Mouse (Mus musculus) lung, embryonic 16.5 days (tissue): ENCODE results near the gene Mrnip. TPM values are rescaled to one million over a fixed set of nuclear protein-coding genes. Genes with fewer than 3 reads are reported as not detected.

Experiments used
- ATAC-seq: fragments of 200-750 bp; cut with Nextera tagmentation; 2 replicates; pipeline ENCODE4 v1.8.0; 2017; ENCODE audit warnings: low read depth, mild to moderate bottlenecking, moderate library complexity
- H3K27ac ChIP-seq: fragments of 300-500 bp; sonication (generic); 2 replicates; pipeline ENCODE4 v1.5.1; 2014; ENCODE audit warnings: mild to moderate bottlenecking, control low read depth, low read length
- H3K27me3 ChIP-seq: fragments of 300-500 bp; sonication (generic); 2 replicates; pipeline ENCODE4 v1.6.1; 2014; ENCODE audit warnings: low read depth, low read length, mixed read lengths; ENCODE audit not compliant: control insufficient read depth, insufficient read depth
- H3K36me3 ChIP-seq: fragments of 300-500 bp; sonication (generic); 2 replicates; pipeline ENCODE4 v1.6.1; 2014; ENCODE audit warnings: low read length; ENCODE audit not compliant: control insufficient read depth, insufficient read depth
- H3K4me1 ChIP-seq: fragments of 300-500 bp; sonication (generic); replicated peaks from 2 replicates; pipeline ENCODE4 v1.6.1; 2014; ENCODE audit warnings: low read length, mixed read lengths; ENCODE audit not compliant: control insufficient read depth, insufficient read depth
- H3K4me2 ChIP-seq: fragments of 300-500 bp; sonication (generic); 2 replicates; pipeline ENCODE4 v1.6.1; 2014; ENCODE audit warnings: low read depth, low read length, control low read depth
- H3K4me3 ChIP-seq: fragments of 300-500 bp; sonication (generic); 2 replicates; pipeline ENCODE4 v1.5.1; 2014; ENCODE audit warnings: mild to moderate bottlenecking, low read length, control low read depth
- H3K9ac ChIP-seq: fragments of 300-500 bp; sonication (generic); 2 replicates; pipeline ENCODE4 v1.6.1; 2014; ENCODE audit warnings: low read length, control low read depth
- H3K9me3 ChIP-seq: fragments of 300-500 bp; sonication (generic); 2 replicates; pipeline ENCODE4 v1.6.1; 2016; ENCODE audit warnings: low read length; ENCODE audit not compliant: control insufficient read depth
- WGBS: fragments of 180-500 bp; shearing (Covaris S2); extraction: QIAGEN DNeasy Blood & Tissue Kit; methylation state at CpG from one replicate; pipeline ENCODE4 v1.1.7; 2014; 5-methylcytosine and 5-hydroxymethylcytosine counted together
- polyA plus RNA-seq: library from polyadenylated mRNA; unstranded; fragments of >200 nt; fragmentation: Nextera tagmentation; extraction: Ambion mirVana; gene quantifications from 2 replicates; pipeline ENCODE4 v1.2.1, GENCODE M21; 2015

Gene Mrnip
- polyA plus RNA-seq, 1 experiment from 2014 or later, result 19.5 TPM

DNA sequence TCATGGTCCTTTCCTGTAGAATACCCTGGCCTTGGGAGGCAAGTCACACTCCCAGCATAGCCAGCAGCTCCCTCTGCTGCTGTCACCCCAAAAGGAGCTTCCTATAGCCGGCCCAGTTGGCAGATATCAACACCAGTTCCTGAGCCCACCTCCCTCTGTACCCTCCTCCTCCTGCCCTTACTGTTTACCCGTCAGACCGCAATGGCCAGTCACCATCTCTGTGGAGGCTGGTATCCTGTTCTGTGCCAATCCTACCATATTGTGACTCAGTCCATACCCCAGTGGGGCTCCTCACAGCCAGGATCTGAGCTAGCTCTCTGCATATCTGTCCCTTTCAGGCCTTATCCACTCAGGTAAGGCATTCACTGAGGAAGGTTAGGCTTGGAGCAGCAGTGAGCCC lies 28.7 kb upstream of the Mrnip start:
- Histone ChIP-seq H3K4me3 (no peak overlapping the region), H3K4me2 (no peak overlapping the region), H3K27me3 (no peaks in the 10 kb centered on the region), H3K4me1 (no peaks in the 10 kb centered on the region), H3K9me3 (no peaks in the 10 kb centered on the region), H3K27ac (no peak overlapping the region), H3K36me3 (peaks cover 48% of the 10 kb centered on the region), H3K9ac (no peak overlapping the region)
- 87% methylated on average over 3 of the region's 3 CpGs for WGBS
- no peak for ATAC-seq

DNA sequence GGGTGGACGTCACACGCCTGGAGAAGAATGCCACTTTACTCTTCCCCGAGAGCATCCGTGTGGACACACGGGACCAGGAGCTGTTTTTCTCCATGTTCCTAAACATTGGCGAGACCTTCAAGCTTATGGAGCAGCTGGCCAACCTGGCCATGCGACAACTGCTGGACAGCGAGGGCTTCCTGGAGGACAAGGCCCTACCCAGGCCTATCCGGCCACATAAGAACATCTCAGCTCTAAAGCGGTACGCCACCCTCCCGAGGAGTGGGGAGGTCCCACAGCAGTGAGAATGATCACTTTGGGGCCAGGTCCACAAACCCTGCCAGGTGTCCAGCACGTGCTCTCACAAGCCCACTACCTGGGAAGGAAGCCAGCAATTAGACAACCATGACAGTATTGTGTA lies 28.1 kb upstream of the Mrnip start:
- H3K27ac ChIP-seq, result no peak overlapping the region
- no peaks in the 10 kb centered on the region for H3K9me3 ChIP-seq
- 93% methylated on average over 13 of the region's 13 CpGs for WGBS
- H3K36me3 ChIP-seq, result peaks cover 47% of the 10 kb centered on the region
- H3K9ac ChIP-seq, result no peak overlapping the region
- no peak overlapping the region for H3K4me3 ChIP-seq
- H3K4me1 ChIP-seq, result no peaks in the 10 kb centered on the region
- ATAC-seq, result no peak
- H3K27me3 ChIP-seq, result no peaks in the 10 kb centered on the region
- no peak overlapping the region for H3K4me2 ChIP-seq

DNA sequence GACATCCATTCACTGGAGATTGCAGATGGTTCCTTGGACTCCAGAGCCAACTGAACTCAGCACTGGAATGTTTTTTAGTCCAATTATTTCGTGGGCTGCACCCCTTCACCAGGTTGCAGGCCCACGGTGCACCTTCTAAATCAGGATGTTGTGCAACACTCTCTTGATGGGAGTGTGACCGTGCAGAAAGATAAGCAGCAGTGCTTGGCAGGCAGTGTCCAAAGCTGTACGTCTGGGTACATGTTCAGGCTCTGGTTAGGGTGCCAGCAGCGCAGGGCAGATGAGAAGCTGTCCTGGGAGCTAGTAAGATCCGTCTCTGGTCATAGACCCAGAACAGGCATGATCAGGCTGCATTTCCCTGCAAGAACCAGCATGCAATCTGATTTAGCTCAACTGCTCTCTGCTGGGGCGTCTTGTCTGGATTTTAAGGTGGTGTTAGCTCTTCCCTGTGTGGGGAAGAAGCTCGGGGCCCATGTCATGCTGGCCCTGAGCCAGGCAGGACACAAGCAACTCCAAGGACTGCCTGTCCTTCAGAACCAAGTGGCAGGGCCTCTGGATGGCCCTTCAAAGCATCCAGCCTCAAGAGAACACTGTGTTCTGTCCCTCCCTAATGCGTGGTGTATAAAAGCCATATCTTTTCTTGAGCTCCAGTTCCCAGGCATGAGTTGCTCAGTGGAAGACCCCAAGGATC lies 26.8 kb upstream of the Mrnip start:
- no peaks in the 10 kb centered on the region for H3K27me3 ChIP-seq
- WGBS, result 62% methylated on average over 9 of the region's 9 CpGs
- H3K36me3 ChIP-seq, result peaks cover 42% of the 10 kb centered on the region
- H3K9ac ChIP-seq, result no peak overlapping the region
- H3K4me1 ChIP-seq, result no peaks in the 10 kb centered on the region
- no peaks in the 10 kb centered on the region for H3K9me3 ChIP-seq
- no peak overlapping the region for H3K27ac ChIP-seq
- H3K4me3 ChIP-seq, result no peak overlapping the region
- H3K4me2 ChIP-seq, result no peak overlapping the region
- no peak for ATAC-seq

DNA sequence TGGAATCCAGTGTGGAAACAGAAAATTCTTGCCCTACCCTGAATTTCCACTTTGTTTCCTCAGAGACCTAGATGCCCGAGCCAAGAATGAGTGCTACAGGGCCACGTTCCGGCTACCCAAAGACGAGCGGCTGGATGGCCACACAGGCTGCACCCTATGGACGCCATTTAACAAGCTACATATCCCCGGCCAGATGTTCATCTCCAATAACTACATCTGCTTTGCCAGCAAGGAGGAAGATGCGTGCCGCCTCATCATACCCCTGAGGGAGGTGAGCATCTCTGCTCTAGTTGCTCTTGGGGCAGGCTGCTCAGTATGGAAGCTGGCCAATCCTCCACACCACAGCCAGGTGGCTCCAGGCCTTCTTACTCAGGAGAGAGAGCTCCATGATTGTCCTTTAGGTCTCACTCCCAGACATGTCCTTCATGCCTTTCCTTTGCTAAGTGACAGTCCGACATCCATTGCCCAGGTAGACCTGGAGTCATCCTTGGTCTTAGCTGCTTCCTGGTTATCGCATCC lies 26.2 kb upstream of the Mrnip start:
- WGBS, result 95% methylated on average over 11 of the region's 11 CpGs

DNA sequence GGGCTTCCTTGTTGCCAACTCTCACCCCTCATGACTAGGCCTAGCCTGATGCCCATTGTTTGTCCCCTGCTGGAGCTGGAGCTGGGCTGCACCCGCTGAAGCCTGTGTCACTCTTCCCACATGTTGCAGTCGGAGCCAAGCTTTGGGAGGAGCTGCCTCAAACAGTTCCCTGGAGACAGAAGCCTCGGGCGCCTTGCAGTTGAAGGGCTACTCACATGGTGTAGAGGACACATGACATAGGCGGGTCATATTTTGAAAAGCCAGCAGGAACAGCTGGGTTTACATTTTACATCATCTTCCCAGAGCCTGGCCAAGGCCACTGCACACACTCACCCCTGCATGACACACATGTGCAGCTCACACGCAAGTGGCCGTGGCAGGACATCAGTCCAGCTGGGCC lies 25.0 kb upstream of the Mrnip start:
- Histone ChIP-seq H3K27ac (no peak overlapping the region), H3K9ac (no peak overlapping the region), H3K9me3 (no peaks in the 10 kb centered on the region), H3K36me3 (peaks cover 36% of the 10 kb centered on the region), H3K27me3 (no peaks in the 10 kb centered on the region), H3K4me1 (no peaks in the 10 kb centered on the region), H3K4me3 (no peak overlapping the region), H3K4me2 (no peak overlapping the region)
- ATAC-seq, result no peak
- 68% methylated on average over 7 of the region's 7 CpGs for WGBS

More for the DNA sequence above, 26.2 kb upstream of the Mrnip start:
- H3K27me3 ChIP-seq, result no peaks in the 10 kb centered on the region
- no peaks in the 10 kb centered on the region for H3K9me3 ChIP-seq
- H3K9ac ChIP-seq, result no peak overlapping the region
- H3K36me3 ChIP-seq, result peaks cover 41% of the 10 kb centered on the region
- H3K4me3 ChIP-seq, result no peak overlapping the region
- no peak overlapping the region for H3K27ac ChIP-seq
- H3K4me1 ChIP-seq, result no peaks in the 10 kb centered on the region
- no peak for ATAC-seq
- no peak overlapping the region for H3K4me2 ChIP-seq

DNA sequence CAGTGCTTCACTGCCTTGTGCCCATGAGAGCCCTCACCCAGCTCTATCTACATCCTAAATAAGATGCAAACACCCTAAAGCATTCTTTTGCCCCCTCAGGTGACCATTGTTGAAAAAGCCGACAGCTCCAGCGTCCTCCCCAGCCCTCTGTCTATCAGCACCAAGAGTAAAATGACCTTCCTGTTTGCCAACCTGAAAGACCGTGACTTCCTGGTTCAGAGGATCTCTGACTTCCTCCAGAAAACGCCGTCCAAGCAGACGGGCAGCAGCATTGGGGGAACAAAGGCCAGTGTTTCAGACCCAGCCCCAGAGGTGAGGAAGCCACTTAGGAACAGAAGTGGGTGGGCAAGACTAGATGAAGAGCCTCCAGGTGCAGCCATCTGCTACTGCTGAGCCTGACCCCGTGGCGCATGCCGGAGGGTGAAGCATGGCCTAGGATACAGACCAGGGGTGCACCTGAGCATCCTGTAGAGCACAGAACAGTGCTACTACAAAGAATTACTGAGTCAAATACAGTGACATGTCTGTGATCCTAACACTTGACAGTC lies 24.6 kb upstream of the Mrnip start:
- Histone ChIP-seq H3K27ac (no peak overlapping the region), H3K4me2 (no peak overlapping the region), H3K9ac (no peak overlapping the region), H3K4me1 (no peaks in the 10 kb centered on the region), H3K27me3 (no peaks in the 10 kb centered on the region), H3K9me3 (no peaks in the 10 kb centered on the region), H3K36me3 (peaks cover 36% of the 10 kb centered on the region), H3K4me3 (no peak overlapping the region)
- ATAC-seq, result no peak
- 66% methylated on average over 9 of the region's 9 CpGs for WGBS

DNA sequence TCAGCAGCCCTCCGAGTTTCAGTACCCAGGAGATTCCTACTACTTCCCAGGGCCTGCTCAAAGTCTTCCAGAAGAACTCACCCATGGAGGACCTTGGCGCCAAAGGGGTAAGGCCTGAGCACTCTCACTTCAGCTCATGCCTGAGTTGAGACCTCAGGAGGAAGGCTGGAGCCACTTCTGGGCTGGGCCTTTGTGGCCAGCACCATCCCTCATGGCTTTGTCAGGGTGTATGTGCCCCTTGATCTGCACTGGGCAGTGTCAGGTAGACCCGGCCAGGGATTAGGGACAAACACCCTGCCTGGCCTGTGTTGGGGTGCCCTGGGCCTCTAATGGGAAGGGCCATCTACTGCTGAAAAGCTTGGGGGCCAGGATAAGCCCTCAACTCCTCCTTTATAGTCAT lies 22.9 kb upstream of the Mrnip start:
- no peak overlapping the region for H3K27ac ChIP-seq
- no peak overlapping the region for H3K4me3 ChIP-seq
- peaks cover 29% of the 10 kb centered on the region for H3K36me3 ChIP-seq
- no peaks in the 10 kb centered on the region for H3K9me3 ChIP-seq
- H3K9ac ChIP-seq, result no peak overlapping the region
- no peak overlapping the region for H3K4me2 ChIP-seq
- ATAC-seq, result no peak
- WGBS, result 86% methylated on average over 3 of the region's 3 CpGs
- H3K27me3 ChIP-seq, result no peaks in the 10 kb centered on the region
- no peaks in the 10 kb centered on the region for H3K4me1 ChIP-seq

DNA sequence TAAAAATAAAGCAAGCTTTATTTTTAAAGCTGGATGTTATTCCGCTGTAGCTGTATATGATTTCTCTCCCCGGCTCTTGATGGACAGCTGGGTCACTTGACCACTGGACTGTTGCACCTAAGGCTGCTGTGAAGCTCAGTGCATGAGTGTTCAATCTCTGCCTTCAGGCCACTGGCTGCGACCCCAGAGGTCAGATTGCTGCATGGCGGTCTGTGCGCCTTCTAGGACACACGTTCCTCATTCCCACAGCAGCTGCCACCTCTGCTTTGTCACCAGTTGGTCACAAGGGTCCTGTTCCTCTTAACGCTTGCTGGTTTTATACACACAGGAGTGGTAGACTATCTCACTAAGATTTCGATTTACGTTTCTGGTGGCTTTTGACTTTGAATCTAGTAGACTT lies 20.1 kb upstream of the Mrnip start:
- Histone ChIP-seq H3K4me1 (no peaks in the 10 kb centered on the region), H3K9me3 (no peaks in the 10 kb centered on the region), H3K9ac (no peak overlapping the region), H3K4me3 (no peak overlapping the region), H3K27me3 (no peaks in the 10 kb centered on the region), H3K27ac (0 out of 2 replicates have a peak overlapping the region, but pooled peaks have one; percentile 12), H3K36me3 (peaks cover 46% of the 10 kb centered on the region), H3K4me2 (no peak overlapping the region)
- ATAC-seq, result 0 out of 2 replicates have a peak, but pooled peaks have one; percentile 29
- 68% methylated on average over 9 of the region's 9 CpGs for WGBS

DNA sequence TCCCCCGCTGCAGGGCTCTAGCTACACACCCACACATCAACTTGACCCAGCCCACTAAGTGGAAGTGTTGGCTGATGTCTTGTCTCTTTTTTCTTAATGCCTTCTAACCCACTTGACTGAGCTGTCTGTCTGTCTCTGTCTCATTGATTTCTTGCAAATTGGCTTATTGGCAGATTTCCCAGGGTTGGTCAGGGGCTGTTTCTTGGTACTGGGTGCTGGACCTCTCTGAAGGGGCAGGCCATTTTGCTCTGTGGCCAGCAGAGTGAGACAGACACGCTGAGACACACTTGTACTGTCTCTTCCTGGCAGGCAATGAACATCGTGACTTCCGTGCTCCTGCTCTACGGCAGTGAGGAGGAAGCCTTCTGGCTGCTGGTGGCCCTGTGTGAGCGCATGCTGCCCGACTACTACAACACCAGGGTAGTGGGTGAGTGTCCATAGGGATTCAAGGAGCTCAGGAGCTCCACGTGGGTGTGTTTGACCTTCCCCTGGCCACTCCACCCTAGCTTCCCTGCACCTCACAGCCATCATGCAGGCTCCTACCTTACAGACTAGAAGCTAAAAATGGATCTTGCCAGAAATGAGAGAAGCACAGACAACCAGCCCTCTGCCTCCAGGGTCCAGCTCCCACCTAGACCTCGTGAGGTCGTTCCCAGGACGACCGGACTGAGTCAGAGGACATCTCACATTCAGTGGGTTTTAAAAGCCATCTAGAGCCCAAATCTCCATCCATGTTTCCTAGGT lies 19.3 kb upstream of the Mrnip start:
- WGBS, result 72% methylated on average over 12 of the region's 12 CpGs
- H3K4me3 ChIP-seq, result no peak overlapping the region
- H3K9ac ChIP-seq, result no peak overlapping the region
- no peak overlapping the region for H3K4me2 ChIP-seq
- no peak overlapping the region for H3K27ac ChIP-seq
- no peaks in the 10 kb centered on the region for H3K9me3 ChIP-seq
- H3K27me3 ChIP-seq, result no peaks in the 10 kb centered on the region
- ATAC-seq, result peak; percentile 63
- H3K36me3 ChIP-seq, result peaks cover 52% of the 10 kb centered on the region
- no peaks in the 10 kb centered on the region for H3K4me1 ChIP-seq
